Mouse (Mus musculus) brain, embryonic 14.5 days (tissue): ENCODE results near the gene Fmo1.

Source experiments
- CTCF ChIP-seq: fragments of 200-500 bp; IDR thresholded peaks from 2 replicates; pipeline ENCODE4 v1.5.1; 2012; ENCODE audit warnings: inconsistent platforms, mild to moderate bottlenecking, moderate library complexity, borderline replicate concordance; ENCODE audit not compliant: insufficient read depth, insufficient read length; ENCODE audit errors: extremely low read depth
- POLR2A ChIP-seq: fragments of 200-500 bp; IDR thresholded peaks from 2 replicates; pipeline ENCODE4 v1.6.1; 2012; ENCODE audit warnings: mild to moderate bottlenecking, inconsistent platforms, borderline replicate concordance; ENCODE audit not compliant: poor library complexity, insufficient read depth, insufficient read length, severe bottlenecking; ENCODE audit errors: extremely low read depth

- TF ChIP-seq POLR2A (no peak), CTCF (no peak)
Measured at GRCm38 (mm10) chr1:162888646-162889045, 22.2 kb upstream of the Fmo1 start.
